Mouse (Mus musculus) spleen, postnatal 14 days (tissue): Measurements from ENCODE around the gene Glt1d1.

Experiments used
- DNase-seq, 2 experiments: peaks; one replicate each; pipeline ENCODE4 v3.0.0; 2021 to 2022; ENCODE audit warnings: low spot score in 2 of 2

Glt1d1 gene

DNA sequence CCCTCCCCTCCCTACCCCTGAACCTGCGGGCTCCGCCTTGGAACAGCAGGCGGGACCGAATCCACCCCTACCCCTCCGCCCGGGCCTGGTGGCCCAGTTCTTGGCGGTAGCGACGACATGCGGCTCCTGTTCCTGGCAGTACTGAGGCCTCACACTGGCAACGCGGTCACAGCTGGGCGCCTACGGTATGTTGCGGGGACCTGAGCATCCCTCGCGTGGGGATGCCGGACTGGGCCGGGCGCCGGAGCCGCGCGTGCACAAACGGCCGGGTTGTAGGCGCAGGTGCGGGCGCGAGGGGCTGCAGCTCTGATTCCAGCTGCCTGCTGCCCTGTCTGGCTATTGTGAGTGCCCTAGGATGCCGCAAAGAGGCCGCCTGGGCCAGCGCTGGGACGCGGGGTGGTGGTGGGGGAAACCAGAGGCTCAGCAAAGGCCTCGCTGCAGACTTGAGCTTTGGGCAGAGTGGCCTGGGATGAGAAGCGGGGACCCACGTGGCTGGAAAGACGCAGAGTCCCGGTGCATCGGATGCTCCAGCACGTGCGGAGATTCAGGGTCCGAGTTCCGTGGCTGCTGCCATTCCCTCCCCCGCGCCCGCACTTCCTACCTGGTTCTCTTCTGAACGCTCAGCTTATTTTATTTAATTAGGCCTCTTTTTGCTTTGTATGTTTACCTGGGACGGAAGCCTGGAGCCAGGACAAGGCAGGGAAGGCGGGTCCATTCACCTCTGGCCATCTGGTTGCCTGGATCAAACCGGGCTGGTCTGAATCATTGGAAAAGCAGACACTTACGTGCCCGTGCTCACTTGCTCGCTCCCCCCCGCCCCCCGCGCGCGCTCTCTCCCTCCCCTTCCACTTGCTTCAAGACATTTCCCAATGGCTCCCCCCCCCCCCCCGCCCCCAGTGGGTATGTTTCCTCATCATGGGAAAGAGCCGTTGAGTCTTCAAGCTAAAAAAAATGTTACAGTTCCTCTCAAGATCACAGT, at the start of gene Glt1d1, which contains the start of gene Slc15a4:
Gene Glt1d1, plus strand, starts transcription at position 96 of the 979 bp plus-strand sequence.
Gene Slc15a4, minus strand, starts transcription at position 731 of the 979 bp plus-strand sequence.
- DNase-seq: no peak

DNA sequence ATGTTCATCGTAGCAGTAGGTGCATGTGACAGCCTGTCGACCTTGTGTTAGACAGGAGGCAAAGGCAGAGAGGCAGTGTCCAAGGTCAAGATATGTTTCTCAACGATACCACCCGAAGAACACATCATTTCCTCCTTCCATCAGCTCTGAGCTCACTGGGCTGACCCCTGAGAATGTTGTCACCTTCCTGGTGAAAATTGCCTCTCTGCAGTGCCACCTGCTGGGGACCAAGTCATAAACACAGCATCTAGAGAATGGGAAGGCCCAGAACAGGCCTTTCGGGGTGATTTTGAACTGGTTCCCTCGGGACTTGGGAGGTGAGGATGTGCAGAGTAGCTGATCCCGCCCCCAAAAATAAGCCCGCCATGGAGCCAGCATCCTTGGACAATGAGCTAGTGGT, 48.4 kb upstream of the Glt1d1 start:
- no peak for DNase-seq

DNA sequence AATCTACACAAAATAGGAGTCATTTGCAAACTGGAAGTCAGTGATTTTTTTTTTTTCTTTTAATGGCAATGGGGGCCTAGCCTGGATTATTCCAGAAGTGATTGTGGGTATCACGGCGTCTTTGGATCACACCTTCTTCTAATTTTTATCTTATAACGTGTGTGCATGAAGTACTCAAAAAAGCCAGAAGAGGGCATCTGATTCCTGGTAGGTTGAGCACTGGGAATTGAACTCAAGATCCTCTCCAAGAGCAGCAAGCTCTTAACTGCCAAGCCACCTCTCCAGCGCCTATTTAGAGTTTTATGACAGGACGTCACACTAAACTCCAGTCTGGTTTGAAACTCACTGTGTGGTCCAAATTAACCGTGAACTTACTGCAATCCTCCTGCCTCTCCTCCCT, 44.2 kb upstream of the Glt1d1 start:
- no peak for DNase-seq

DNA sequence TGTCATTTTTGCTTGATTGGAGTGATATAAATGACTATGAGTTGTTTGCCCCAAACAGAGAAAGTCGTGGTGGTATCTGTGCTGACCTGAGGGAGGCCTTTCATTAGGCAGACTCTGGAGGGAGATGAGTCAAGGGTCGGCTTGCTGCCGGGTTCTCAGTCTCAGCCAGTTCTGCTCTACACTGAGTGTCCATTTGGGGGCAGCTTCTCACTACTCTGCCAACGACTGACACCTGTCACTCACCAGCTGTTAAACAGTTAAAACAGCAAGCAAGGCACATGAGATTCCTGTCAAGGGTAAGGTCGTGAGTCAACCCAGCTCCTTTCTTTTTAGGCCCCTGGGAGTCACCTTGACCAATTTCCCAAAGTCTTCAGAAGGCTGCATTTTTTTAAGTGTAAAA, 39.7 kb upstream of the Glt1d1 start:
- no peak for DNase-seq

DNA sequence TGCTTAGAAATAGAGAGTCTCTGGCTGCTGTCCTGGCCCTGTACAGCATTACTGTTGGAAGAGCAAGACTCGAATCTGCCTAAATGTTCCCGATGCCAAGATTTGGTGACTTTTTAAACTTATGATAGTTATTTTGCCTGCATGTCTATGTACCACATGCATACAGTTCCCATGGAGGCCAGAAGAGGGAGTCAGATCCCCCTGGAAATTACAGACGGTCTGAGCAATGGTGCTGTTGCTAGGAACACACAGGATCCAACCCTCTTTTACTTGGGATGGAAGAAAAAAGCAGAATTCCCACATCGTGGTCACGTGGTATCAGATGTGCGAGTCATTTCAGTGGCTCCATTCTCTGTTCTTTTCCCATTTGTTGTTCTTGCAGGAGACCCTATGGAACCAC, 39.2 kb upstream of the Glt1d1 start:
- DNase-seq: no peak

DNA sequence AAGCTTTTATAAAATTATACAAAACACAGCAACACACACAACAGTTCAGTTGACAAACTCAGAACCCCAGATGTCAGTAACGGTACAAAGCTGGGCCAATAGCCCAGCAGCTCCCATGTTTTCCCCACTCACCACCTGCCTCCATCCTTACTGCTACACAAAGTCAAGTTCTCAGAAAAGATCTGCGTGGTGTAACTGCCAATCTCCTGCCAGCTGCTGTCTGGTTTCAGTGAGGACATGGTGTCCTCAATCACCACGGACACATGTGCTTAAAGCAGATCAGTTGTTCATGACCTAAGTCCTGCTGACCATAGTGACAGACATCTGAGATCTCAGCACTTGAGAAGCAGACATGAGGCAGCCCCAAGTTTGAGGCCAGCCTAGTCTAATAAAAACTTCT, 36.4 kb upstream of the Glt1d1 start:
- no peak for DNase-seq

DNA sequence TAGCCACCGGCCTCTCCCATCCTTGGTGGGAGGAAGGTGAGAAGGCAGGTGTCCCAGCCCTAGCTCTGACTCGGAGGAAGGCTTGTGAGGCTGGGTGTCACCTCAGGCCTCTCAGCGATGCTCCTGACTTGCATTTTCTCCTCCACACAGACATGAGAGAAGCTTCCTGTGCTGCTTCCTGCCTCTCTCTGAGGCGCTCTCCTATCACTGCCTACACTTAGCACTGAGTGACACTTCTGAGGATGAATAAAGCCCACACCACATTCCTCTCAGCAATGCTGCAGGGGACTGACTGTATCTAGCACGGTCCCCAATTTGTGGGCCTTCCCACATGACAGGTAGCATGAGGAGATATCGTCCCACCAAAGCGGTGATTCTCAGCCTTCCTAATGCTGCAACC, 35.2 kb upstream of the Glt1d1 start:
- DNase-seq: no peak

DNA sequence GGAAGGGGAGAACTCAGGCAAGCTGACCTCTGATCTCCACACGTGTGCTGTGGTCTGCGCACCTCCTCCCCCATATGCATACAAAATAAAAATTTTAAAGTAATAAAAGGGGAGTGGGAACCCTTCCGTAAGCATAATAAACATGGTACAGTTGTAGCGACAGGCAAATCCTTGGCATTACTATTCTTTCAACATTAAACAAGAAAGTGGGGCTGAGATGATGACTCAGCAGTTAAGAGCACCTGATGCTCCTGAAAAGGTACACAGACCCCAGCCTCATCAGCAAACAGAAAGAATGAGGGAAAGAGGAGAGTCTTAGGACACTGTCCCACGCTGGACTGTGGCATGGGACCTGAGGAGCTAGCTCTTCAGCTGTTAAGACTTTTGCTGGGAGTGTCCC, 29.1 kb upstream of the Glt1d1 start:
- no peak for DNase-seq

DNA sequence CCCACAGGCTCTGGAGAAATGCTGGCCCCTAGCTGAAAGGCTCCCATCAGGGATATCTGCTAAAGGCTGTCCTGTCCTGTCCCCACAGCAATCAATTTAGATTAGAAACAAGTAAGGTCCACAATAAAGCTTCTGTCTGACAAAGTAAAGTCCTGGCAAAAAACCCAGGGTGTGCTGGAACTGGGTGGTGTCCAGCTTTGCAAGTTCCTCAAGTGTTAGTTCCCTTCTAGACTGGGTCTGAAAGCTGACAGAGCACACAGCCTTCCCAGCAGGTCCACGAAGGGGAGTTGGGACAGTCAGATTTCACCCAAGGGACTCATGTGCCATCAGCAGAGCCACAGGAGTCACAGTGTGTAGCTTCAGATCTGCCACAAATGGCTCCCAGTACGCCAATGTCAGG, 24.6 kb upstream of the Glt1d1 start:
- DNase-seq: no peak

DNA sequence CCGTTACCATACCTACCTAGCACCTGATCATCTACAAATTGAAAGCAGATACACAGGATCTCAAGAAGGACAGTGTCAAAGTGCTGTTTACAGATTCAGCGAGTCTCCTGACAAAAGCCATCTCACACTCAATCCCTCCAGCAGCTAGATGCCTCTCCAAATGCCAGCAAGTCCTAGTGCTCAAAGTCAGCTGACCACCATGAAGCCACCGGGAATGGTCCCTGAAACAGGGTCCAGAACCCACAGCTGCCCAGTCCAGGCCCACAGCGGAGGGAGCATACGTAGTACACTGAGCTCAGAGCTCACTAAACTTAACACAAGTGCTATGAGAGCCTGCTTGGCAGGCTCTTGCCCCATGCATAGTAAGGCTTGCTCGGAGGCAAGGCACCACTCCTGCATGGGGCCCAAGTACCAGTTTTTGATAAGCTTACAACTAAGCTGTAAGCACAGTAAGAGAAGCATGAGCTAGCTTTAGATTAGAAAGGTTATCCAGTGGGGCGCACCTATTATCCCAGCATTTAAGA, 22.8 kb upstream of the Glt1d1 start:
- no peak for DNase-seq

DNA sequence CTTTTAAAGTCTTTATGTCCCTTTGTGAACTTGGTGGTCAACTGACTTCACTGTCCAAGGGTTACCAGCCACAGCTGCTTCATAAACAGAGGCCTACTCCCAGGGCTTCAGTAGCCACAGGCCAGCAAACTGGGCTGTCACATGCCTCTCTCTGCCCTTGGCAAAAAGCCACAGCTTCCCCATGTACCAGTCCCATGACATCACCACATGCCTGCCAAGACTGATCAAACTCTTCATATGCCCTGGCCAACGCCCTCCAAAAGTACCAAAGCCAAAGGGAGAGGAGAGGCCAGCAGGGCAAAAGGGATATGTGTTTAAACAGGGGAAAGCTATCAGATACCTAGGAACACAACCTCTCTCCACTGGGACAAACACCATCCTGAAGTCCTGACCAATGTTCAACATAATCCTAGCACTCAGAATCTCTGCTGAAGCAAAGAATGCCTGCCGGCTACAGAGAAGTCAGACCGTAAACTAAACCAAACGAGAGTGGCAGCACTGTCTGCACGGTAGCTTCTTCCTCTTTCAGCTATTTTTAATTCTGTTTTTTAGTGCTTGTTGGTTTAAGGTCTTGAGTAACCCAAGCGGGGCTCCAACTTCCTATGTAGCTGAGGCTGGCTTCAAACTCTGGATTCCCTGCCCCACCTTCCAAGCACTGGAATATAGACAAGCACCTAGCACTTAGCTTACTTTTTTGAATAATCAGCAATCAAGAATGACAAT, 21.1 kb upstream of the Glt1d1 start:
- peak; percentile 28 to 33 for DNase-seq

DNA sequence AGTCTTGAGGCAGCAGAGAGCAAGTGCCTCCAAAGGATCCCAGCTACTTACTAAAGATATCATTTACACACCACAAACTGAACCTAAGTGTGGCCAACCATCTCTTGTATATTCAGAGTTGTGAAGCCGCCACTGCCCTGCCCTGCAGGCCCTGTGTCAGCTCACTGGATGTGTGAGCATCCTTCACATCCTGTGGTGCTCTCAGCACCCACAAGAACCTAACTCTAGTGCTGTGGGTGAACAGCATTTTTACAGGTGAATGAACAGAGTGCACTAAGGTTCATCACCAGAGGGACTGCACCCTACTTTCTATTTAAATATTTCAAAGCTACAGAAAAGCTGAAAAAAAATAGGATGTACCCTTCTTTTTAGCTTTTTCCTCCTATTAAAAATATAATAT, 20.2 kb upstream of the Glt1d1 start:
- DNase-seq: peak in 1 of 2 experiments; percentile 25

DNA sequence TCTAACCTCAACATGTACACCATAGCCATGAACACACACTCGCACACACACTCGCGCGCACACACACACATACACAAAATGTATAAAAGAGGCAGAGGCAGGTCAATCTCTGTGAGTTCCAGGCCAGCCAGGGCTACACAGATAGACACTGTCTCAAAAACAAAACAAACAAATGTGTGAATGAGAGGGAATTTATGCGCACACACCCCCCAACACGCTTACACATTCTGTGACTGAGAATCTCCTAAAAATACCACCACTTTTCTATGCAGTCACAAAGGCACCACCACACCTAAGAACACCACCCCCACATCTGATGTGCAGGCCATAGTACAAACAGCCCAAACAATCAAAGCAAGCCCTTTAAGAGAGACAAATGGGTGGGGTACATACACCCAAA, 19.7 kb upstream of the Glt1d1 start:
- DNase-seq: no peak

DNA sequence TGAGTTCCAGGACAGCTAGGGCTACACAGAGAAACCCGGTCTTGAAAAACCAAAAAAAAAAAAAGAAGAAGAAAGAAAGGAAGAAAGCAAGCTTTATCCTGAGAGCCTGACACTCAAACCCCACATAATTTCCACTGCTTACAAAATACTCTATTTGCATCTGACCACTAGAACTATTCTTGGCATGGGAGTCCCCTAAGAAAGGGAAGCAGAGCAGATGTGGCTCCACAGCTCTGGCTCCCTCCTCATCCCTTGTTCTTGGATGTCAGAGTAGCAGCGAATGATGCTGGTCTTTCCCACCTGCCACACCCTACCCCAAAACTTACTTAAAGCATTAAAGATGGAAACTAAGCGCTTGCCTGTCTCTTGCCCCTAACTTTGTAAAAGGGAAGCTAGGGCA, 16.6 kb upstream of the Glt1d1 start:
- DNase-seq: no peak

DNA sequence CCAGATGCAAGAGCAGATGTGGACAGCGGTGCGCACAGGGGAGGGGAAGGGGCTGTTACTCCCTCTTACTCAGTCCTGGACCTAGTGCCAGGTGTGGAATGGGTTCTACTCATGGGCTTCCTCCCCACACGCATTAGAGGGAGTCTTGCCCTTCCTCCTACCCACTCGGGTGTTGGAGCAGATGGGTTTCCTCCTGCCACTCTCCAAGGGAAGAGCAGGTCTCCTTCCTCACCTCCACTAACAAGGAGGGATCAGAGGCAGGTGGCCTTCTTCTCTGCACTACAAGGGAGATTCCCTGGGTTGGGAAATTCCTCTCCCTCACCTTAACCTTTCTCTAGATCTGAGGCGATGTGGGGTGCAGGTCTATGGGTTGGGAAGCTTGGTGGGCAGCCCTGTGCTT, 15.9 kb upstream of the Glt1d1 start:
- no peak for DNase-seq

DNA sequence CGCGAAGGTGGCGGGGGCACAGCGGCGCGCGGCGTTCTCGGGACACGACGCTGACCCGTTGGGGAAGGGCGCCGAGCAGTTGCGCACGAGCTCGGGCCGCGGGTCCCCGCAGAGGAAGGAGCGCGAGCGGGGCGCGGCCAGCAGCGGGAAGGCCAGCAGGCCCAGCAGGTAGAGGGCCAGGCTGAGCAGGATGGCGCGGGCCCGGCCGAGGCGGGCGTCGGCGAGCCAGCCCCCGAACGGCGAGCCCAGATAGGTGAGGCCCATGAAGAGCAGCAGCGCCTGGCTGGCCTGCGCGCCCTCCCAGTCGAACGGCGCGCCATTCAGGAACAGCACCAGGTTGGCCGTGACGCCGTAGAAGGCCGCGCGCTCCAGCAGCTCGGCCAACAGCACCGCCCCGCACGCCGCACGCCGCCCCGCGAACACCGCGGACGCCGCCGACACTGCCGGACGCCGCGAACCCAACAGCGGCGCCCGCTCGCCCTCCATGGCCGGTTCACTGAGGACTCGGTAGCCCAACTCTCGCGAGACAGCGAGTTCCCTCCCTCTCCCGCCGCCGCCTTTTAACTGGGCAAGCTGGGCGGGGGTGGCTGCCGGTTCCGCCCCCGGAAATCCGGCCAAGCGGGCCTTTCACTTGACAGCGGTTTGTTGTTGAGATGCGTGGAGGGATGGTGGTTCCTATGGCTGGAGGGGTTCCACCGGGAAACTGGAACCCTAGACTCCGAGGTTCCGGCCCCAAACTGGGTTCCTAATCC, 15.0 kb upstream of the Glt1d1 start:
- DNase-seq: peak; percentile 88 to 94

DNA sequence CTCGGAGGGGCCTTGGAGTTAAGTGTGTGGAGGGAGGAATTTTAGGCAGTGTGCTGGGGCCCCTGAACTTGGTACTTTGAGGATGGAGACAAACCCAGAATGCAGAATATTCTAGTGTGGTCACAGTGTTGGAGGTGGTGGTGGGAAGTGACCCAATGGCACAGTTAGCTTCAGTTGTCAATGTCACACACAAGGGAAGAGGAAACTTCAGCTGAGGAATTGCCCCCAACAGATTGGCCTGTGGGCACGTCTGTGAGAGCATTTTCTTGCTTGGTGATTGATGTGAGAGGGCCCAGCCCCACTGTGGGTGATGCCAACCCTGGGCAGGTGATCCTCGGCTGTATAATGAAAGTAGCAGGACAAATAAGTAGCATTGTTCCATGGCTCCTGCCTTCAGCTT, 13.2 kb upstream of the Glt1d1 start:
- no peak for DNase-seq

DNA sequence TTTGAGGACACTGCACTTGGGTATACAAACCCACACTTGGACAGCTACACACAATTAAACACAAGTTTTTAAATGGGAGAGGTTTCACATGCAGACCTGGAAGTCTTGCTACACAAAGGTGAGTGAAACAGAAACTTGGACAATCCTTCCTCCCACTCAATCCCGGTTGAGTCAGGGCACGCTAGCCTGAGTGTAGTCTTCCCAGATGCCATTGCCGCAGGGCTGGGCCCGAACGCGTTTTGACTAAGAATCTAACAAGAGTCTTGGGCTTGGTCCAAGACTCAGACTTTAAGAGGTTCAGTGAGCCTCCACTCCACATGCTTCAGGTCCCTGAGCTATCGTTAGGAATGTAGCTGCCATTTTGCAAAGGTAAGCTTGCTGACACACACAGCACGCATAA, 11.7 kb upstream of the Glt1d1 start:
- DNase-seq: no peak

DNA sequence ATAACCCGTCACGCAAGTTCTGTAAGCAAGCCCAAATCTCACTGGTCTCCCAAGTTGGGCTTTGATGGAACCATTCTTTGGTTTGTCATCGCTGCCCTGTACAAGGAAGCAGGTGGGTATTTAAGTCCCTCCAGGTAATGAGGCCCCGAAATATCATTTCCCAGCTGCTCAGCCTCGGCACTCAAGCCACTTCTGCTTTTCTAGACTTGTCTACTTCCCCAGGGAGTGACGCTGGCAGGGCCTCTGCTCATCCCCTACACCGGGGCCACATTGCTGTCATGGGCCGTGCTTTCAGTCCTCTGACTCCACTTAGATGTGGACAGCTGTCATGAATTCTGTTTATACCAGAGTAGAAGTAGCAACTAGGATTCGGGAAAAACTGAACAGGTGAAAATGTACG, 11.0 kb upstream of the Glt1d1 start:
- DNase-seq: peak; percentile 24 to 43

DNA sequence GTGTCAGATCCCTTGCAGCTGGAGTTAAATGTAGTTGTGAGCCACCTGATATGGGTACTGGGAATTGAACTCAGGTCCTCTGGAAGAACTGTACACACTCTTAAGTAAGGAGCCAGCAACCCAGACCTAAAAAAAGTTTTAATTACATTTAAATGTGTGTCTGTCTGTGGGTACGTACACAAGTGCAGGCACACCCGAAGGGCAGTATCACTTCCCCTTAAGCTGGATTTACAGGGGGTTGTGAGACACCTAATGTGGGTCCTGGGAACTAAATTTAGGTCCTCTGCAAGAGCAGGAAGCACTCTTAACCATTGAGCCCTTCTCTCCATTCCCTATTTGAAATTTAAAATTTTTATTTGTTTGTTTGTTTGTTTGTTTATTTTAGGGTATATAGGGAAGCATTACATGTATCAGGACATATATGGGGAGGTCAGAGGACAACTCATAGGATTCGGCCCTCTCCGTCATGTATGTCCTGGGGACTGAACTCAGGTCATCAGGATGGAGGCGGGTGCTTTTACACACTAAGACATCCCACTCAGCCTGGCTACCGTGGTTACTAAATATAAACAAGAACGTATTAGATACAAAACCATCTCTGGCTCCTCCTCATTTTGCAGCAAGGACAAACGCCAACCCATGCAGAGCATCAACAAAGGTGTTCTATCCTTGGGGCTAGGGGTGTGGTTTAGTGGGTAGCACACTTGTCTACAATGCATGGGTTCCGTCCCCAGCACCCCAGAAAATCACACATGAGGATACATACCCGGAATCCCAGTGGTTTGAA, 7.4 kb upstream of the Glt1d1 start:
- DNase-seq: no peak

DNA sequence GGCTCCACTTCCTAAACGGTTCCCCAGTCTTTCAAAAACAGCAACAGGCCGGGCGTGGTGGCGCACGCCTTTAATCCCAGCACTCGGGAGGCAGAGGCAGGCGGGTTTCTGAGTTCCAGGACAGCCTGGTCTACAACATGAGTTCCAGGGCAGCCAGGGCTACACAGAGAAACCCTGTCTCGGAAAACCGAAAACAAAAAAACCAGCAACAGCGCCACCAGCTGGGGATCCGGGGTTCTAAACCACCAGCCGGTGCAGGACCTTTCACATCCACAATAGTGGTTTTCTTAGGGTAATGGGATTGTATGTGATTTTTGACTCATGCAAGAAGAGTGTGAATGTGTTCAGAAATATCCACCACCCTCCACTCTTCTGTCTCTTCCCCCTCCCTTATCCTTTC, 4.8 kb upstream of the Glt1d1 start:
- no peak for DNase-seq
